Mouse (Mus musculus): Measurements from ENCODE around the gene Tmem131. TPM values are rescaled to one million over a fixed set of nuclear protein-coding genes. Genes with fewer than 3 reads are reported as not detected.

Gene Tmem131
- total and polyA plus RNA-seq, 3 experiments: 9.7 to 39.9 (median 11.5) TPM

- H3K36me3 ChIP-seq (replicated peaks in 1 of 2; ENCODE audit: control insufficient read depth in 1 of 2, insufficient read depth in 1 of 2, low read length in 1 of 2): peaks cover 0 to 23% of the 10 kb centered on the region in 2 experiments
- TF ChIP-seq SMC3 (IDR thresholded peaks at IDR 0.05; ENCODE audit: low read depth, low read length) (no peak), MAX (IDR thresholded peaks at IDR 0.05; ENCODE audit: low read length) (no peak), PAX5 (IDR thresholded peaks at IDR 0.05; ENCODE audit: low read length) (no peak), MEF2A (IDR thresholded peaks at IDR 0.05; ENCODE audit: borderline replicate concordance, low read depth, low read length) (no peak), TBP (conservative IDR thresholded peaks at IDR 0.05; ENCODE audit: low read depth, low read length) (no peak), CHD1 (IDR thresholded peaks at IDR 0.05; ENCODE audit: low read depth, low read length) (no peak), IRF4 (IDR thresholded peaks at IDR 0.05; ENCODE audit: low read depth, low read length) (no peak), UBTF (IDR thresholded peaks at IDR 0.05; ENCODE audit: low read depth, low read length) (no peak), CHD2 (IDR thresholded peaks at IDR 0.05; ENCODE audit: low read length) (no peak), ZNF384 (IDR thresholded peaks at IDR 0.05; ENCODE audit: low read depth, low read length) (no peak), HCFC1 (IDR thresholded peaks at IDR 0.05; ENCODE audit: low read depth, low read length) (no peak), POLR2A (IDR thresholded peaks at IDR 0.05; ENCODE audit: low read depth, low read length) (no peak), SIN3A (IDR thresholded peaks at IDR 0.05; ENCODE audit: low read length) (no peak), KAT2A (IDR thresholded peaks at IDR 0.05; ENCODE audit: insufficient replicate concordance, low read length) (no peak), POLR2AphosphoS2 (IDR thresholded peaks at IDR 0.05; ENCODE audit: low read depth, low read length) (no peak), TCF12 (IDR thresholded peaks at IDR 0.05; ENCODE audit: low read depth, low read length) (no peak), NRF1 (IDR thresholded peaks at IDR 0.05; ENCODE audit: low read depth, low read length) (no peak), MYC (IDR thresholded peaks at IDR 0.05; ENCODE audit: low read depth, low read length) (no peak), ETS1 (conservative IDR thresholded peaks at IDR 0.05; ENCODE audit: low read depth, low read length) (no peak)
- peaks cover 55% of the 10 kb centered on the region for H3K79me2 ChIP-seq (replicated peaks; ENCODE audit: control insufficient read depth, extremely low read depth, insufficient read depth, poor library complexity, severe bottlenecking)
- no peaks in the 10 kb centered on the region for H3K9me3 ChIP-seq (replicated peaks; ENCODE audit: low read length)
- peaks cover 12 to 70% of the 10 kb centered on the region in 2 experiments for H3K4me1 ChIP-seq (ENCODE audit: control insufficient read depth in 1 of 2, insufficient read depth in 2 of 2)
- in situ Hi-C loops (cut with MboI; ENCODE audit: low pct_ligation_motif_present, low pct_unique_long_range_greater_than_20kb, low sequenced_read_pairs): no loop called here
- H3K27me3 ChIP-seq (replicated peaks): no peaks in the 10 kb centered on the region
- no peak overlapping the region for H3K9ac ChIP-seq (ENCODE audit: insufficient read depth, low read depth)
- H3K27ac ChIP-seq (ENCODE audit: insufficient read depth, low read depth): no peak overlapping the region
- dilution Hi-C loops (cut with MboI; ENCODE audit: extremely low pct_ligation_motif_present, extremely low pct_unique_long_range_greater_than_20kb, low sequenced_read_pairs): no loop called here
- no peak for DNase-seq (ENCODE audit: extremely low read depth)
- no peak overlapping the region for H3K4me2 ChIP-seq (ENCODE audit: insufficient read depth, low read depth, poor library complexity, severe bottlenecking)
- no peak overlapping the region for H3K4me3 ChIP-seq (replicated peaks in 1 of 3; ENCODE audit: low read depth in 2 of 3, low read length in 2 of 3, poor library complexity in 1 of 3)
These were observed 11.2 kb downstream of the Tmem131 start for GRCm38 (mm10) chr1:36932231-36932630.

GRCm38 (mm10) chr1:36930911-36931310, 12.6 kb downstream of the Tmem131 start:
- dilution Hi-C loops (cut with MboI; ENCODE audit: extremely low pct_ligation_motif_present, extremely low pct_unique_long_range_greater_than_20kb, low sequenced_read_pairs): no loop called here
- TF ChIP-seq JUN (IDR thresholded peaks at IDR 0.05; ENCODE audit: insufficient read depth, low read depth, low read length) (no peak), RCOR1 (conservative IDR thresholded peaks at IDR 0.05; ENCODE audit: low read depth, low read length) (no peak), SMC3 (IDR thresholded peaks at IDR 0.05; ENCODE audit: low read depth, low read length) (no peak)
- Histone ChIP-seq H3K36me3 (replicated peaks in 1 of 2; ENCODE audit: control insufficient read depth in 1 of 2, insufficient read depth in 1 of 2, low read length in 1 of 2) (peaks cover 0 to 23% of the 10 kb centered on the region in 2 experiments), H3K9ac (ENCODE audit: insufficient read depth, low read depth) (no peak overlapping the region), H3K4me2 (ENCODE audit: insufficient read depth, low read depth, poor library complexity, severe bottlenecking) (no peak overlapping the region), H3K27ac (ENCODE audit: insufficient read depth, low read depth) (no peak overlapping the region), H3K27me3 (replicated peaks) (no peaks in the 10 kb centered on the region), H3K4me3 (replicated peaks in 1 of 3; ENCODE audit: low read depth in 2 of 3, low read length in 2 of 3, poor library complexity in 1 of 3) (no peak overlapping the region), H3K9me3 (replicated peaks; ENCODE audit: low read length) (no peaks in the 10 kb centered on the region), H3K4me1 (ENCODE audit: control insufficient read depth in 1 of 2, insufficient read depth in 2 of 2) (peaks cover 12 to 74% of the 10 kb centered on the region in 2 experiments), H3K79me2 (replicated peaks; ENCODE audit: control insufficient read depth, extremely low read depth, insufficient read depth, poor library complexity, severe bottlenecking) (peaks cover 53% of the 10 kb centered on the region)
- in situ Hi-C loops (cut with MboI; ENCODE audit: low pct_ligation_motif_present, low pct_unique_long_range_greater_than_20kb, low sequenced_read_pairs): no loop called here
- DNase-seq (ENCODE audit: extremely low read depth): no peak

All from CH12.LX (cell line).